Mouse (Mus musculus): ENCODE results near the gene Tom1l2.

The Tom1l2 gene

GRCm38 (mm10) chr11:60228525-60228924 lies 124.2 kb downstream of the Tom1l2 start:
- no peak for DNase-seq

- no peak for DNase-seq
Measured at GRCm38 (mm10) chr11:60225874-60226273, 126.8 kb downstream of the Tom1l2 start.

DNA sequence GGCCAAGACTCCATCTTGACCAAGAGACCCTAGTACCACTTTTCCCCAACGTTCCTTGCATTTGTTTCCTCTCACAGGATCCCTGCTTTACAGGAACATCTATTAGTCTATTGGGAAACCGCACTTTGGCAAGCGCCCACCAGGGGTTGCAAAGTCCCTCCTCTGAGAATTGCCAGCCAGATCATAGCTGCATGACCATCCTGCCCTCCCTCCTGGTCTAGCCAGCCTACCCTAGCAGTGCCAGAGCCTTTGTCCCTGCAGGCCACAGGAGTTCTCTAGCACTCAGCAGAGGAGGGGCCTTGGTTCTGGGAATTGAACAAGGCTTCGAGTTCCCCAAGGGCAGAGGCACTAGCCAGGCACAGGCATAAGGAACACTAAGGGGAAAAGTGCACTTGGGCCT lies 128.0 kb downstream of the Tom1l2 start:
- no peak for DNase-seq

DNA sequence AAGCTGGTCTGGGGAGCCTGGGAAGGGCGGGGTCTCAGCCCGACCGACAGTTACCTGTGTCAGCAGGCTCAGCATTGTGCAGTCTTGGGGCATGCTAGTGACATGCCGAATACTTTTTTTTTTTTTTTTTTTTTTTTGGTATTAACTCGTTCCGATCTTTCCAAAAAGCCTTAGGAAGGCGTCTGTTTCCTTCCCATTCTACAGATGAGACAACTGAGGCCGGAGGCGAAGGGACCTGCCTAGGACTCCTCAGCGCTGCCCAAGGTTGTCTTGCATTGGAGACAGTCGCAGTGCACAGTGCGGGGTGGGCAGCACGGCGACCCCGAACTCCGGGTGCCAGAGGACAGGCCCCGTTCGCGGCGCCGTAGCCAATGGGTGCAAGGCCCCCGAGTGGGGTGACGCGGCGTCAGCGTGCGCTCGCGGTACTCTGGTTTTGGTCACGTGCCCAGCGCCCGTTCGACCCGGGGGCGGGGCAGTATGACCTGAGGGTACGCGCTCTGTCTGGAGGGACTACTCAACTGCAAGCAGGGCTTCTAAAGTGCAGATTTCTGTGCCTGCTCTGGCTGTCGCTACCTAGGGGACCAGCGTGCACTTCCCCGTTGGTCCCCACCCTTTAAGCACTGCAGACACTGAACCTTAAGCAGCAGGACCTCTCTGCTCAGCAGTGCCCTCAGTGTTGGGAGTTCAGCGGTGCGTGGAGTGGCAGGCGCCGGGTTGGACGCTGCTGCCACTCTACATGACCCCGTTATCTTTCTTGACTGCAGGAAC lies 130.1 kb downstream of the Tom1l2 start, which contains the start of gene Srebf1:
TSS of gene Srebf1 (minus strand) at position 113 of the 768 bp plus-strand sequence.
- peak; percentile 87 to 88 for DNase-seq

DNA sequence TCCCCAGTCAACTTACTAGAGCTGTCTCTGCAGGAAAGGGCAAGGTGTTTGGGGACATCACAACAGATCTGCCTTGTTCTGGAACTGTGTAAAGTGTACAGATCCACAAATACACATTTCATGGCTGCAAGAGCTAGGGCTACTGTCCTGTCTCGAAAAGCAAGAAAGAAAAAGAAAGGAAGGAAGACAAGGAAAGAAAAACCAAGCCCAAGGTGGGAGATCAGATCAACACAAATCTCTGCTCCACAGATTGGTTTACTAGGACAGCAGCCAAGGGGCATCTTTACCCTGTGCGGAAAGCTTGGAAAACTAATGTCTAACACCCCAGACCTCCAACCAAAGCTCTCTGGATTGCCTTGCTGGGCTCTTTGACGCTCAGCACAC lies 130.6 kb downstream of the Tom1l2 start:
- peak in 1 of 2 experiments; percentile 15 for DNase-seq

- DNase-seq = no peak
Measured at GRCm38 (mm10) chr11:60221425-60221824, 131.3 kb downstream of the Tom1l2 start.

DNA sequence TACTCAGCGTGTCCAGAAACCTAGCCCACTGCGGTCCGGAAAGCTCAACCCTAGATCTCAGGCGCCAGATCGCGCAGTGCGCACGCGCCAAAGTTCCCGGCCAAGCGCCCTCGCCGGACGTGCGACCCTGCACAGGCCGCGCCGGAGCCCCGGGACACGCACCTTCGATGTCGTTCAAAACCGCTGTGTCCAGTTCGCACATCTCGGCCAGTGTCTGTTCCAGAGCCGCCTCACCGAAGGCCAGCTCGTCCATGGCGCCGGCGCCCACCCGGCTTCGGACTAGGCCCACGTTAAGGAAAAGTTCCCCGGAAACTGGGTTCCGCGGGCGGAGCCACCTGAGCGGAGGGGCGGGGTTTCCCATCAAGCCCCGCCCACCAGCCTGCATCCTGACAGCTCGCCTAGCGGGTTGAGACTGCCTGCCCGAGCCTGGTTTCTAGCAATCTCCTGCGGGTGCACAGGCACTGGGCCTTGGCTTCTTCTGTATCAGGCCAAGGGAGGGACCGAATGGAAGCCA lies 132.4 kb downstream of the Tom1l2 start:
- DNase-seq = peak; percentile 95 to 97

- DNase-seq = no peak
Measured at GRCm38 (mm10) chr11:60219609-60220008, 133.1 kb downstream of the Tom1l2 start.

GRCm38 (mm10) chr11:60217467-60217866 lies 135.2 kb downstream of the Tom1l2 start:
- no peak for DNase-seq

DNA sequence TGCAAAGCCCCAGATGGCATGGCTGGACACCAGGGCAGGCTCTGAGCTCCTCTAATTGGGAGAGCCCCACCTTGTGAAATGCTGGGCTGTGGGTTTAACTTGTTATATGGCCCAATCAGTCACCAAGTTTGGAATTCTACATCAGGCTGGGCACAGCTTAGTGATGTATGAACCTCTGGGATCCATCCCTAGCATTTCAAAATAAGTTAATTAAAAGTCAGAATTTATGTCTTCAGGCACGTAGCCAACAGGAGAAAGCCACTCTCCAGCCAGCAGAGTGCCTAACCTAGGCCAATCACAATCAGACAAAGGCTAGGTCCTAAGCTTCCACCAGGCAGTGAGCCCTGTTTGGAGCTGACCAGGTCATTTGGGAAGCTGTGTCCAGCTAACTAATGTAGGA lies 136.0 kb downstream of the Tom1l2 start:
- DNase-seq = no peak

DNA sequence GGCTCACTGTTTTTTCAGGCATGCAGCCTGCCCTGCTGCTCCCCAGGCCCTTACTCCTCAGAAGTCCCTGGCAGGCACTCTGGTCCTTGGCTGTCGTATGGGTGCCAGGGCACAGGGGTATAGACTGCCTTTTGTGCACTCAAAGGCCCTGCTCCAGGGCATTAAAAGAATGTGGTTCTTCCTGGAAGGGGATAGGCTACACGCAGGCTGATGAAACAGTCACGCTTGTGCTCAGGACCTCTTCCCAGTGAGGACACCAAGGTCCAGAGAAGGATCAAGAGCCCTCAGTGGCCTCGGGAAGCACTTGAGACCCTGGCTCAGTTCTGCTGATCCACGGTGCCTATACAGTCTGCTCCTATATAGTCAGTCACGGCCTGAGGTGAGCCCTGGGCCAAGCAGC lies 139.4 kb downstream of the Tom1l2 start:
- no peak for DNase-seq

DNA sequence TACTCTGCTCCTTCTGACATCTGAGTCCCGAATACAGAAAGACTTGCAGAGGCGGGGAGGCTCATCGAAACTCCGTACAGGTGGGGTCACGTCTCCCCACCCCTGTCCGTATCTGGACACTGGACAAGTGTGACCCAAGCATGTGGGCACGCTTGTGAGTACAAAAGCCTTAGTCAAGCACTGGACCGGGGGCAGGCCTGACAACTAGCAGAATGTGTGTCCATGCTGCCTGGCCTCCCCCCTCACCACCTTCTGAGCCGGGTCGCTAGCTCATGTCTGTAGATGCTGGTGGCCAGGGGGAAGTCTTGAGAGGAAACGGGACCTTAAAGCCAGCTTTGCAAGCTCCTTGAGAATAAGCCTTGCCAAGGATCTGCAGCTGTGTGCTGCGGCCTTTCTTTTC lies 140.9 kb downstream of the Tom1l2 start:
- DNase-seq = no peak

DNA sequence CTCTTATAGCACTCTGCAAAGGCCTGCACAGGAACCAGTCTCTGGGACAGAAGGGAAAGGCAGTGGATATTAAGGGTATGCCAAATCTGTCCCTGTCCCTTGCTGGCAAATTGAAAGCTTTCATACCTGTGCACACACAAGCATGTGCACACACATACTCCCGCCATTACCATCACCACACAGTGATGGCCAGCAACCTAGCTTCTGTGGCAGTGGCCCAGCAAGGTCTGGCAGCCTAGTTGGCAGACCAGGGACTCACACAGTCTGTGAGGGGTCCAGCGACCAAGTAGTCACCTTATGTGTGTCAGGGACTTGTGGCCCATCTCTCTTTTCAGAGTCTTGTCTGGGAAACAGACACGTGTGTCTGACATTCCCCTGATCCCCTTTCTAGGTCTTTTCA lies 141.6 kb downstream of the Tom1l2 start:
- no peak for DNase-seq

- peak; percentile 96 for DNase-seq
Measured at GRCm38 (mm10) chr11:60210305-60210724, 142.4 kb downstream of the Tom1l2 start.

DNA sequence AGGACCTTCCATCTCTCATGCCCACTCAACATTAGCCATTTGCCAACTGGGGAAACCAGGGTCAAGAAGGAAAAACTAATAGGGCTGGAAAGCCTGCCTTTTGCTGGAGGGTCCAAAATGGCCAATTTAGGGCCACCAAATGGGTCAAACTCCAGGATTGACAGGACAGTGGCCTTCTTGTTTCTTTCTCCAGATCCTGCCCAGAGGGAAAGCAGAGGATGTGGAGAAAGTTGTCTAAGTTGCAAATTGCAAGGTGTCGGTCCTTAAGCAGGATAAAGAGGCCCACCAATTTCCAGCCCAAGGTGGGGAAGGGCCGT lies 142.8 kb downstream of the Tom1l2 start:
- DNase-seq = no peak

GRCm38 (mm10) chr11:60209217-60209932 lies 143.3 kb downstream of the Tom1l2 start:
- no peak for DNase-seq

- no peak for DNase-seq
Measured at GRCm38 (mm10) chr11:60208712-60209111, 144.0 kb downstream of the Tom1l2 start.

GRCm38 (mm10) chr11:60208201-60208600 lies 144.5 kb downstream of the Tom1l2 start:
- no peak for DNase-seq

- DNase-seq = no peak
Measured at GRCm38 (mm10) chr11:60206207-60206606, 146.5 kb downstream of the Tom1l2 start.

- no peak for DNase-seq
Measured at GRCm38 (mm10) chr11:60205026-60205425, 147.7 kb downstream of the Tom1l2 start.

- DNase-seq = no peak
Measured at GRCm38 (mm10) chr11:60202710-60203638, 149.7 kb downstream of the Tom1l2 start.

DNA sequence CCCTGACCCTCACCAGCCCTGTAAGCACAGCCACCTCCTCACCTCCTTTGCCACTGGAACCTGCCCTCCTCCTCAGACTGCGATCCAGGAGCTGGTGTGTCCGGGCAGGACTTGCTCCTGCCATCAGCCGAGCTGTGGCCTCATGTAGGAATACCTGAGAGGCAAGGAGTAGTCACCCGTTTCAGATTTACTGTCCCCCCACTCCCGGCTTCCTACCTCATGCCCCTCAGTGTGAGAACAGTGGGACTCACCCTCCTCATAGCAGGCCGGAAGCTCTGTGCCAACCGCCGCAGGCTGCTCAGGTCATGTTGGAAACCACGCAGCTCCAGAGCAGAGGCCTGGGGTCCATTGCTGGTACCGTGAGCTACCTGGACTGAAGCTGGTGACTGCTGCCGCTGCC lies 152.3 kb downstream of the Tom1l2 start:
- no peak for DNase-seq

- DNase-seq = peak; percentile 89
Measured at GRCm38 (mm10) chr11:60199702-60200184, 153.0 kb downstream of the Tom1l2 start.
